ENCODE assay signal across 8 mouse cellular contexts in the genomic region with DNA sequence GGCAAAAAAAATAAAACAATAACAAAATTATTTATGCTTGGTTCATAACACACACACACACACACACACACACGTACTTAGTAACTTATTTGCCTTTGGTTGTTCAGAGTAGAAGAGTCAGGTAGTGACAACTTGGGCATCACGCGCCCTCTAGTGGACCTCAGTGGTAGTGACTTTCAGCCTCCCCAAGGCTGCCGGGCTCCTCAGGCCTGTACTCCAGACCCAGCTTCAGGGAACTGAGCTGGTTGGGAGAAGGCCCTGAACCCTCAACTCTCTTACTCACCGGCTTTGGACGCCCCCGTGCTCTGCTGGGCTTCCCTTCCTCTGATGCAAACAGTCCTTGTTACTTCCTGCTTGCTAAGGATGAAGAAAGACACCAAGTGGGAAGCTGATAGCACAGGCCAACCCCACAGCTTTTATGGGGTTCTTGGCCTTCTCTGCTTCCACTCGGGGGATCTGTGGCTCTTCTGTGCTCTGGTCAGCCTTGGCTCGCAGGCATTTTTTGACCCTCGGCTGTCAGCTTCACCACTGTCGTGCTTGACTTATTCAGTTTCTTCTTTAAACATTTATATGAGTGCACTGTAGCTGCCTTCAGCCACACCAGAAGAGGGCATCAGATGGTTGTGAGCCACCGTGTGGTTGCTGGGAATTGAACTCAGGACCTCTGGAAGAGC. TPM values are rescaled to one million over a fixed set of nuclear protein-coding genes. Genes with fewer than 3 reads are reported as not detected.
DNase-seq lines count a peak whose midpoint lies in the region; ATAC-seq lines count a peak whose summit lies in the region.

No protein-coding gene starts in this region.

- intact Hi-C loops in gastrocnemius, postnatal 14 days (cut with DNase I; ENCODE audit: low total_unique reads): loop anchor here (5.0 kb wide), 1 partner anchor 96 kb away; no protein-coding TSS in a partner anchor
- intact Hi-C loops in left cerebral cortex, postnatal 4 days (cut with DNase I): no loop called here

- peak; percentile 87 for ATAC-seq in inflammation-experienced regulatory T-cells, adult 6 months

- peaks cover 3% of the 10 kb centered on the region; the same call in 1 of the 2 replicates for H3K4me1 ChIP-seq in midbrain, embryonic 10.5 days

- no peak overlapping the region for H3K27ac ChIP-seq in midbrain, embryonic 10.5 days (replicated peaks)

- peak; percentile 89 for DNase-seq in adrenal gland, adult 2 months
- peak; percentile 93 for DNase-seq in embryo, embryonic 10.5 days (ENCODE audit: low spot score)
- DNase-seq in gastrocnemius, postnatal 14 days: peak; percentile 87
- DNase-seq in left cerebral cortex, postnatal 4 days: peak; percentile 86
- peak; percentile 90 for DNase-seq in midbrain, embryonic 10.5 days (ENCODE audit: low spot score)
- DNase-seq in right cerebral cortex, postnatal 4 days: peak; percentile 85
- DNase-seq in yolk sac, embryonic 10.5 days (ENCODE audit: low spot score): peak; percentile 81

- no peak overlapping the region for H3K4me3 ChIP-seq in midbrain, embryonic 10.5 days

- H3K9me3 ChIP-seq in midbrain, embryonic 10.5 days (replicated peaks): no peaks in the 10 kb centered on the region

- H3K27me3 ChIP-seq in midbrain, embryonic 10.5 days (ENCODE audit: low read depth, poor library complexity, severe bottlenecking): no peaks in the 10 kb centered on the region

- WGBS in midbrain, embryonic 10.5 days: 12% methylated on average over 12 of the region's 12 CpGs

- H3K36me3 ChIP-seq in midbrain, embryonic 10.5 days: no peaks in the 10 kb centered on the region

RNA-seq across cellular contexts. Expression of a gene that starts 15.4 kb away (rescaled TPM):
- 100 to 1,000 TPM; 106 to 109 TPM for total RNA-seq in adrenal gland, adult 2 months (2021)
- polyA plus RNA-seq in adrenal gland, adult 2 months (2012; rRNA removed): 119 and 125 TPM in 2 replicates
- total RNA-seq in gastrocnemius, postnatal 14 days (2021): 10 to 100 TPM; 56.8 to 64.9 TPM
- 10 to 100 TPM; 14.2 to 19.5 (median 15.4) TPM for polyA plus RNA-seq in inflammation-experienced regulatory T-cells, adult 6 months (2017; shearing (Covaris generic))
- total RNA-seq in left cerebral cortex, postnatal 4 days (2021): 10 to 100 TPM; 81.7 to 81.8 TPM
- 68.3 and 71.3 TPM in 2 replicates for polyA plus RNA-seq in midbrain, embryonic 10.5 days (2016; fragmentation: Nextera tagmentation; extraction: Ambion mirVana)

RNA-seq across cellular contexts. Expression of a gene that starts 45.9 kb away (rescaled TPM):
- 100 to 1,000 TPM; 174 to 246 TPM for total RNA-seq in adrenal gland, adult 2 months (2021)
- 737 and 768 TPM in 2 replicates for polyA plus RNA-seq in adrenal gland, adult 2 months (2012; rRNA removed)
- total RNA-seq in gastrocnemius, postnatal 14 days (2021): 10 to 100 TPM; 57.0 to 66.4 TPM
- polyA plus RNA-seq in inflammation-experienced regulatory T-cells, adult 6 months (2017; shearing (Covaris generic)): under 1 TPM in 1 of 3 experiments, not detected in 2; 0.77 TPM
- total RNA-seq in left cerebral cortex, postnatal 4 days (2021): 10 to 100 TPM; 23.8 to 23.9 TPM
- polyA plus RNA-seq in midbrain, embryonic 10.5 days (2016; fragmentation: Nextera tagmentation; extraction: Ambion mirVana): 2.9 and 3.1 TPM in 2 replicates

RNA-seq across cellular contexts. Expression of a gene that starts 57.1 kb away (rescaled TPM):
- total RNA-seq in adrenal gland, adult 2 months (2021): 10 to 100 TPM; 58.1 to 68.4 TPM
- 443 and 466 TPM in 2 replicates for polyA plus RNA-seq in adrenal gland, adult 2 months (2012; rRNA removed)
- total RNA-seq in gastrocnemius, postnatal 14 days (2021): 10 to 100 TPM; 29.6 to 32.9 TPM
- 10 to 100 TPM; 13.0 to 57.6 (median 36.1) TPM for polyA plus RNA-seq in inflammation-experienced regulatory T-cells, adult 6 months (2017; shearing (Covaris generic))
- 10 to 100 TPM; 72.4 to 72.5 TPM for total RNA-seq in left cerebral cortex, postnatal 4 days (2021)
- 141 and 160 TPM in 2 replicates for polyA plus RNA-seq in midbrain, embryonic 10.5 days (2016; fragmentation: Nextera tagmentation; extraction: Ambion mirVana)
